Mouse (Mus musculus): ENCODE data around the gene Prdm15. TPM values are rescaled to one million over a fixed set of nuclear protein-coding genes. Genes with fewer than 3 reads are reported as not detected.

Prdm15 gene
- 1 to 10 TPM; 5.4 to 6.0 TPM for total RNA-seq (2021)
- long read RNA-seq, experiment 1, partial matches to known transcripts: 2 of 4 reads
- long read RNA-seq, experiment 1, other reads (novel, unspliced or antisense): 2 of 4 reads
- long read RNA-seq, experiment 2, partial matches to known transcripts: 0 of 1 reads
- long read RNA-seq, experiment 2, other reads (novel, unspliced or antisense): 1 of 1 reads

DNA sequence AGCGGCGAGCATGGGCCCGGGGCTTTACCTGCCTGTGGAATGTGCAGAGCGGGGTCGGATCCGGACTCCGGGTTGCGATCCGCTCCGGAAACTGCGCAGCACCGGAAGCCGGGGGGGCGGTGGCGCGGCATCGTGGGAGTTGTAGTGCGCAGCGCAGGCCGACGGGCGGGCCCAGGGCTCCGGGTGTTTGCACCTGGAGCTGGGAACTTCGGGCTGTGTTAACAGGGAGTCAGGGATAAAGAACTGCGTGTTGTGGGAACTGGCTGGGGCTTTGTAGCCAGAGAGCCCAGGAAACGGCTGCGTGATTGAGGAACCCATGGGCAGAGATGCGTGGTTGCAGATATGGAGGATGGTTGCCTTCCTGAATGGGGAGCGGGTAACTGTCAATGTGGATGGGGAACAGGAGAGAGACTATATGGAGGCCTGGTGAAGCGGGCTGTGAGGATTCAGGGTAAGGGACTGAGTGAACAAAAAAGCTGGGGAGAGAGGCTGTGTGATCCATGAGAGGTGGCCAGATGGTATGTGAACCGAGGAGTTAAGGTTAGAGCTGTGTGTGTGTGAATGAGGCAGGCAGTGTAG, at the start of gene Prdm15:
Prdm15 (minus strand) TSS at position 110 of the 579 bp plus-strand sequence.
- DNase-seq: peak; percentile 91 to 93

DNA sequence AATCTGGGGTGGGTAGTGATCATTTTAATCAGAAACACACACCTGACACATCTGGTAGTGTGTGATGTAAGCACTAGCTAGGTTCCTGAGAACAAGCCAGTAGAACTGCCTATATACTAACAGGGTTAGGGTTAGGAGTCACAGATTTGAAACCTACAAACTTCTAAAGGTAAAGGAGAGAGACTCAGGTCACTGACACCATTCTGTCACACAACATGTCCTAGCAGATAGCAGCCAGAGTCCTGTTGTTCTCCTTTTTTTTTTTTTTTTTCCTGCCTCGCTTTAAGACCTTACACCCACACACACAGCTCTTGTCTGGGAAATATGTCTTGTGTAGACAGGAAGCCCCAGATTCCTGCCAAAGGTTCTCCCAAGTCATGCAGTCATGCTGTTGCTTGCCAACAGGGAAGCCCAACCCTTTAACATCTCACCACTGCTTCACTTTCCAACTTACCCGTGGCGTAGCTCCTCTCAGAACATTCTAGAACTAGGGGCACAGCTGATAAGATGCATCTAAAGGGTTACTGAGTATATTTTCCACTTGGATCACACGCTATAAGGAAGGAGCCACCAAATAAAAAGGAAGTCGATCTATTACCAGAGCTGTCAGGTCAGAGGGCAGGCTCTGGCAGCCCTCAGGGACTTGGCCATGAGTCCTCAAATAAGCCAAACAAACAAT, 45.8 kb upstream of the Prdm15 start:
- peak; percentile 84 to 93 for DNase-seq

DNA sequence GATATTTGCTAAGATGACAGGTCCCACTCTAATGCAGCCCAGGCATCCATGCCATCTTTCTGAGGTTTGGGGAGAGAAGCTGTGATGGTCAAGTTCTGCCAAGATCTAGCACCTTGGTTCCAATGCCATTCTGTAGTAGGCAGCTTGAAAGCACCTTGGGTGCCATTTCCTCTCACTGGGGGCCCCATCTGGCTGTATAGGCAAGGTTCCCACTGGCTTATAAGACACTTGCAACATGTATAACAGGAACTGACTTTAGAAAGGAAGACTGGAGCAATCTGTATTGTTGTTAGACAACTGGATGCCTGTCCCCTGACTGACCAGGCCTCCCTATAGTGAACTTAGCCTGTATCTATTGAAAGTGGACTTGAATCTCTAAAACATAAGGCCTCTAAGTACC, 36.1 kb upstream of the Prdm15 start:
- no peak for DNase-seq

DNA sequence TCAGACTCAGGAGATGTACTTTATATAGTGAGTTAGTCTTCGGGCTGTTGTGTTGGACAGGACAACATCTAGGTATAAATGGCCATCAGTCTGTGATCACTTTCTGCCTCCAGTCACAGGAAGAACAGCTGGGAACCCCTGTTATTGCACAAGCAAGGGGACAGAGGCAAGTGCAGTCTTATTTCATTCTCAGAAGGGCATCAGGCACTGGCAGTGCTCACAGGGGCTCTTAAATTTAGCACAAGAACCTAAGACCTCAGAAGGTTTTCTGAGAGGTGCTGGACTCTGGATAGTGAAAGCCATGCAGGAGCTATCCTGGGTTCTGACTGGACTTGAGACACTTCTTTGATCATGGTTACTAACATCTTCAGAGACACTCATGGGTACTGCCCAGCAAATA, 32.0 kb upstream of the Prdm15 start:
- no peak for DNase-seq

DNA sequence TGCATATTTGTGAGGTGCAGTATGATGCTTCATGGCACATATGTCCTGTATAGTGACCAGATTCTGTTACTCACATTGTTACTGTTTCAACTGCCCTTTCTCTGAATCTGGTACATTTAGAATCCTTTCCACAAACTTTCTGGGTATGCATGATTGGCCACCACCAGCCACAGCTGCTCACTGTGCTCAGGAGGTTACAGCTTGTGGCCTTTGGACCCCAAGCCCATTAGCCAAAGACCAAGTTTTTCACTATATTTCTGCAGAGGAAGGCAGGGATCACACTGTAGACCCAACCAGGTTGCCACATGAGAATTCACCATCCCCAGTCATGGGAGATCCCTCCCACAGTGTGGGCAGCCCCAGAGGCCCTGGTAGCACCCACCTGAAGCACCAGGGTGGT, 31.2 kb upstream of the Prdm15 start:
- no peak for DNase-seq

DNA sequence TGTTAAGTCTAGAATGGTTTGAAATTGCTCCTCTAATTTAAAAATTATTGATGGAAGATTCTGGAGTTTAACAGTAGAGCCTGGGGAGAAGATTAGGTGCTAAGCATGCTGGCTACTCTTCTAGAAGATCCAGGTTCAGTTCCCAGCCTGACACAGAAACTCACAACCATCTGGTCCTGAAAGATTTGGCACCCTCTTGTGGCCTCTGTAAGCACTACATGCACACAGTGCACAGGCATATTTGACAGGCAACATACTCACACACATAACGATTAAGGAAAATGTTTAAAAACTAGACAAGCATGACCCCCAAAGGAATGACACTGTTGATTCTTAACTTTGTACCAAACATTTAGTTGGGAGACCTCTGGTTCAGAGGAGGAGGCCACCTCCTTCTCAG, 27.5 kb upstream of the Prdm15 start:
- DNase-seq: peak; percentile 40 to 74

DNA sequence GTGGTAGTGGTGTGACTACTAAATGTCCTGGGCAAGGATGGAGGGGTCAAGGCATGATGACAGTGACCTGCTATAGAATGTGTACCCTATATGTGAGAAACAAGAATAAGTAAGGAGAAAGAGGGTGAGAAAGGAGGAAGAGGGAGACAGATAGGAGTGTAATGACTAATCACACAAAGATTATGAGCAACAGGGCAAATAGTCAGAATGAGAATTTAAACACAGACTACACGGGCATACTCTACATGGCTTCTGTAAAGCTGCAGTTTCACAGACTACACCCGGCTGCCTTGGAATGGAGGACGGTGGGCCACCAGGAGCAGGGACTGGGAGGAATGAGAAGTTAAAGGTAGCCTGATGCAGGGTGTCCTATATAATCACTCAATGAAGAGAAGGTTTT, 25.9 kb upstream of the Prdm15 start:
- DNase-seq: no peak

DNA sequence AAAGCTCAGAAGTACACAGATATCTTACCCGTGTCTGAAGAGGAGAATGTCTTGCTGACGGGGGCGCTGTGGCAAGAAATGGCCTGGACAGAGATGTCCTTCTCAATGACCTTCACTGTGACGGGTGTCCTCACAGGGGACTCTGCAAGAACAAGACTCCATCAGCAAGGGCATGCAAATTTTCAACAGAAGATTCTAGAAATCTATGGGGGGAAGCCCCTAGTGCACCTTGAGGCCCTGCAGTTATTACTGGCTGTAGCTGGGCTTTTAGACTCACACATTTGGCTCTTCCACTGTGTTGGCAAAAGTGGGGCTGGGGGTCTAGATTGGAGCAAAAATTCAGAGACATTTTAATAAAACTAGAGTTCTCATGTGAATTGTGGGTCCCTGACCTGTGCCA, 23.5 kb upstream of the Prdm15 start:
- no peak for DNase-seq

DNA sequence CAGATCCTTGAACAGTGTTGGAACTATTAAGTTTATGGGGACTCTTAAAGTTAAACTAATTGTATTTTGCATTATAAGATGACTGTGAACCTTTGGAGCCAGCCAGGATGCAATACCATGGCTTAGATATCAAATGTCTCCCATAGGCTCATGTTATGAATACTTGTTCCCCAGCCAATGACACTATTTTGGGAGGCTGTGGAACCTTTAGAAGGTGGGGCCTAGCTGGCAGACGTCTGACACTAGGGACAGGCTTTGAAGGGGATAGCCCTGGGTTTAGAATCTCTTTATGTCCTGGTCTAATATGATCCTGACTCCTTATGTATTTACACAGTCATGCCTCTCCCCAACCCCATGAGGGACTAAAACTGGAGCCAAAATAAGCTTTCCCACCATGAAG, 22.7 kb upstream of the Prdm15 start:
- no peak for DNase-seq

DNA sequence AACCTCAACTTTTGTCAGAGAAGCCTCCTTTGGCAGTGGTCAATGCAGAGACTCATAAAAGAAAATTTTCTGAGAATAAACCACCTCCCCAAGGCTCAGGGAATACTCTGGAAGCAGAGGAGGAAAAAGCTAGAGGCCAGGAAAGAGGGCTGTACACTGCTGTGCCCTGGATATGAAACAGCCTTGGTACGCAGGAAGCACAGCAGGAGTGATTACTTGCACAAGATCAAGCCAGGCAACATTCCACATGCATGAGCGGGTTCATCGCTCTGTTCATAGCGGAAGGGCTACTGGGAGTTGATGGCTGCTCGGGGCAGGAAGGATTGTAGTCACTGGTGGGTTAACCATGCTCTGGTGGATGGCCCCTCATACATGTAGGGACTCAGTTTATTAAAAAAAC, 21.0 kb upstream of the Prdm15 start:
- DNase-seq: no peak

DNA sequence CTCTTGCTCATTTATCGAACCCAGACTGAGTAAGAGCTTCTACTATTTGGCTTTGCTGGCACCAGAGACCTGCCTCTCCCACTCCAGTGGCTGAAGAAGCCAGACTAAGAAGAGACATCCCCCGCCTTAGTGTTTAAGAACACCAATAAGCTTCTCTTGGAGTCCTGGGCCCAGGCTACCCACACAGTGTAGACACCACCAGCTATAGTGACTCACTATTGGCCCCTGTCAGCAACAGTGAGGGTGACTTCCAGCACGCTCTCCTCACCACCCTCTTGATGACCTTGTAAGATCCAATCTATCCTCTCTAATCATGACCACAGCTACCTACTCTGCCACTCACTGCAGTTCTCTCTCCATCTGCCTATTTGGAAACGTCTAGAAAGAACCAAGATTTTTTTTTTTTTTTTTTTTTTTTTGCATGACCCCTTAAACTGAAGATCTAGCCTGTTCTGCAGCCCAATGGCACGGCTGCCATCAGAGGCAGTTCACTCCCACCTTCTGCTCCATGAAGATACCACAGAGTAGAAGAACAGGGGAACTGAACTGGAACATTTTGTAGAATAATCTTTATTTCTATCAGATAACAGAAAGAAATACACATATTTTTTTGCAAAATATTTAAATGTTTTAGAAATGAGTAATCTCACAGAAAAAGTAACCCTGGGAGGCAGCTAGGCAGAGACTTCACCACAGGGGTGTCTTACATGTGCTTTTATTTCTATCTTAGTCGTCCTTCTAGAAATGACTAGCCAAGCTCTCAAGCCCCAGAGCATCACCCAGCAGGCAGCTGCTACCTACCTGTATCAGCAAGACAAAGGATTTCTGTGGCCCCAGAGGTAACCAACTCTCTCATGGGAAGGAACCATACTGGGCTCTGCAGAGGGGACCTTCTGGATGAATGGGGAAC, 17.8 kb upstream of the Prdm15 start:
- no peak for DNase-seq

DNA sequence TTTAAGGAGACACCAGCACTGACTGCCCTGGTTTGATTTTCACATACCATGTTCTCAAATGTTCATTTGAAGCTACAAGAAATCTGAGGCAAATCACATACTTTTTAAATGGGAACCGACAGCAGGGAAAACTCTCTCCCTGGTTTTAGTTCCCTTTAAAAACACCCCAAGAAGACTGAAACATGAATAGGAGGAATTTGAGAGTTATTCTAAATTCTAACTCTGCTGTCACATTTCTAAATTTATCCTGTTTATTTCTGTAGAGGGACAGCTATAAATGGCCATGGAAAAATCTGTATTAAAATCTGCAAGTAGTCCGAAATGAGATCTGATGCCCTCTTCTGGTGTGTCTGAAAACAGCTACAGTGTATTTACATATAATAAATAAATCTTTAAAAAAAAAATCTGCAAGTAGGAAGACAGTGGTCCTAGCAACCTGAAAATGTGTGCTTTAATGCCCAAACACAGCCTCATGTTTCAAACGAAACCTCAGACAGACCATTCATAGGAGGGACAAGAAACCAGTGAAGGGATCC, 12.3 kb upstream of the Prdm15 start:
- no peak for DNase-seq

DNA sequence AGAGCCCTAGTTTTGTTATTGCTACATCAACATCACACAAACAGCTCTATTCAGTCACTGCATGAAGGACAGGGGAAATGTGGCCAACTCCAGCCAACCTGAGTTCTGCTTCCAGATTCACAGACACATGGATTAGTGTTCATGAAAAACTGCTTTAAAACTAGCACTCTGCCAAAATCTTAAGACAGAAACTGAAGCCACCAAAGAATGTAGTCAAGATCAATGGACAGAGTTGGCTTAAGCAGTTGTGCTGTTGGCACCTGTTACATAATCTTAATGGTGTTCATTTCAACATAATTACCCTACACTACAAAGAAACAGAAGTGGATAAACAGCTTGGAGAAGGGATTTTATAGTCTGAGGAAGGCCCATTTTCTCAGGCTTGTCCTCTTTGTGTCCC, 4.4 kb upstream of the Prdm15 start:
- no peak for DNase-seq

DNA sequence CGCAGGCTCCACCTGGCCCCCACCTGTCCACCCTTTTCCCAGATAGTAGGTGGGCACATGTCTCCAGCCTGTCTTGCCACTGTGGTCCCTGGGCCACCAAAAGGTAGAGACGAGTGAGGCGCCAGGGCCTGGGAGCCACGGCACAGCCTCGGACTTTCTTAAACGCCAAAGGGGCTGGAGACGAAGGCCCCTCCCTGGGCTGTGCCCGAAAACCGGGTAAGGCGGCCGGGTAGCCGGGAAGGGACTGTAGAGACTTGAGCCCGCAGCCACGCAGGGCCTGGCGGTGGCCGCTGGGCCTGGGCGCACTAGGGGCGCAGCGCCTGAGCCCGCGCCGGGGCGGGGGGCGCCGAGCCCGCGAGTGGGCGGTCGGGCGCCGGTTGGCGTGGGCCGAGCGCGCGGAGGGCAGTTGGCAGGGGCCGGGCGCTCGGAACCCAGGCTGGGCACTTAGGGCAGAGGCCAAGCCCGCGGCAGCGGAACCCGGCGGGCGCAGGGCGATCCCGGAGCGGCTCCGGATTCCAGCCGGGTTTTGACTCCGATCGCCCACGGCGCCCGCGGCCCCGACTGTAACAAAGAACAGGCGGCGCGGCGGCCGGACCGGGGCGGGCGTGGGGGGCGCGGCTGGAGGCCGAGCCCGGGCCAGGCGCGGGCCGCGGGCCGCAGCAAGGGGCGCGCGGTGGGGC, 449 bp downstream of the Prdm15 start:
- DNase-seq: peak; percentile 89 to 90

DNA sequence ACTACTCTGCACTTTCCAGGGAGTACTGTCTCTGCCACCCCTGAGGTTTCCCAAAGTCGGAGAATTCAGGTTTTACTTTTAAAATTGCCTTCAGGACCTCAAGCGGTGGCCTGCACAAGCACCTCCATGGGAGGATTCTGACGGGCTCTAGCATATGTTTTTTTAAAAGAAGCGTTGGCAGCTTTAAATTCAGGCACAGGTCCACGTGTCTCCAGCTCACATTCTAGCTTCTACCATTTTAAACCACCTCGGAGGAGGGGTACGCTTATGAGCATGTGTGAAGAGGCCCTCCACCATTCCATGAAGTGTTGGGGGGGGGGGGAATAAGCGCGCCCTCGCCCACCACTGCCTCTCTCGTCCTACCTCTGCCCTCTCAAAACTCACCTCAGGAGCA, 986 bp downstream of the Prdm15 start:
- DNase-seq: no peak

DNA sequence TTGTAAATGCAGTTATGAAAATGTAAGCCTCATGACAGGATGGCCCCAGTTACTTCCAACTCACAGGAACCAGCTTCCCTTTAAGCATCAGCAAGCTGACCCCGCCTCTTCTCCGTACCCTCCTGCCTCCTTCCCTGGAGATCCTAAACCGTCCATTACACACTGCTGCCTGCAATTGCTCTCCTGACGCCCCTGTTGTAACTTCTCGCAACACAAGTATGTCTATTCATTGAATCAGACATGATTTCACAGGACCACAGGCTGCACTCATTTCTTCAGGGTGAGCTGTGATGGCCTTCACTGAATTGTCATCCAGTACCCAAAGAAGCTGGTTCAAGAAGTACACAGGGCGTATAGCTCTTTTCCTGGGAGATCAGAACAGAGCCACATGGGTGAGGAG, 2.8 kb downstream of the Prdm15 start:
- no peak for DNase-seq

DNA sequence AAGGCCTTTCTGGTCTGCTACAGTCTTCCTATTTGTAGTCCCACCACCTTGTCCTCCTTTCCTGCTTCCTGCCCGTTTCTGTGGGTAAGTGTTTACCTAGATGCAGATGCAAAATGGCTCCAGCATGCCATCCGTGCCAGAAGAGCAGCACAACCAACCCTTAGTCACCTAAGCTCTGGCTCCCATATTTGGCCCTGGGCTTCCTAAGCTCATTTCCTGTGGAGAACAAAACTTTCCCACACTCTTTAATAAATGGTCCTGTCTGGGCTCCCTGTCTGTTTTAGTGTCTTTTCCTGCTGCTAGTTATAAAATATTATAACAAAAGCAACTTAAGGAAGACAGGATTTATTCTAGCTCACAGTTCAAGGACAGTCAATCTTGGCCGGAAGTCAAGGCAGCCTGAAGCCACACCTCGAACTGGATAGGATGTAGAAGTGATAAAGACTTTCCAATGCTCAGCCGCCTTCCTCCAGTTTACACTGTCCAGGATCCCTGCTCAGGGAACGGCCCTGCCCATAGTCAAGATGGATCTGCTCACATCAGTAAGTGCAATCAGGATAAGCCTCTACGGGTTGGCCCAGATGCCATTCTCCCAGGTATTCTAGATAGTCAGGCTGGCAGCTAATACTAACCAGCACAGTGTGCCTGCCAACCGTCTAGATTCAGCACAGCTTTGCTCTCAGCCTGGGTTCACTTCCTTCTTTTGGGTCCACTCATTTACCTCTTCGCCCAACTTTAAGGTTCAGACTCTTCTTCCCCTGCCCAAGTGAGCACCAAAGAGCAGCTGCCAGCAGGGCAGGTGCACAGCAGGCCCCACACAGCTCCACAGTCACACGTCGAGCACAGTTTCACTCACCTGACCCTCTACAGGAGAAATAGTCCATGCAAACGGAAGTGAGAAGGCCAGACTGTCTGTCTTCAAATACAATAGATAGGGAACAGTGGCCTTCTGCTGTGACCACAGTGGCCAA, 6.4 kb downstream of the Prdm15 start:
- DNase-seq: peak in 1 of 2 experiments; percentile 23

DNA sequence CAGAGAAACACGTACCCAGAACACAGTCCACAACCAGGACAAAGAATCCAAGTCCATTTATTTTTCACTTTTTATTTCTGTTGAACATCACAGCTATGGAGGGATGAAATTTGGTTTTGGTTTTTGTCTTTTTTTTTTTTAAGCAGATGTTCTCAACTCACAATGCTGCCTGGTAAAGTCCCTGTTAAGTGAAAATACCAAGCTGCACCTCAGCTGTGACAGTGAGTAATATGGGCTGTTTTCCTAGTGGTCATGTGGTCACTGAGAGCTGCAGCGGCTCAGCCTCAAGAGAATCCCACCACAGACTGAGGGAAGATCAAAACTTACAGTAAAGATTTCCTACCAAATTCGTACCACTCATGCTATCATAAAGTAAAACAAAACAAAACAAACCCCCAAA, 19.5 kb downstream of the Prdm15 start:
- no peak for DNase-seq

DNA sequence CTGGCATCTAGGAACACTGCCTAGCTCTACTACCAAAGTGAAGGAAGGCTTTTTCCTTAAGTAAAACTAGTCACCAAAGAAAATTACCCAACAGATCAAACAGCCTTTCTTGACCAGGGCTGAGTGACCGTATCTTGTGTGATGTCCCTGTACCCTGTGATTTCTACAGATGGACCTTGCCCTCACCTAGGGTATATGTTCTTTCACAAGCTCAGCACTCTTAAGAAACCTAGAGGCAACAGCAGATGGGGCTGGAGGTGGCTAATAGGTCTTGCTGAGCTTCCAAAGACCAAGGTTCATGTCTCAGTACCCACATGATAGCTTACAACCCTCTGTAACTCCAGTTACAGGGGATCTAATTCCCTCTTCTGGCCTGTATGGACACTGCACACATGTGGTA, 23.4 kb downstream of the Prdm15 start:
- no peak for DNase-seq

DNA sequence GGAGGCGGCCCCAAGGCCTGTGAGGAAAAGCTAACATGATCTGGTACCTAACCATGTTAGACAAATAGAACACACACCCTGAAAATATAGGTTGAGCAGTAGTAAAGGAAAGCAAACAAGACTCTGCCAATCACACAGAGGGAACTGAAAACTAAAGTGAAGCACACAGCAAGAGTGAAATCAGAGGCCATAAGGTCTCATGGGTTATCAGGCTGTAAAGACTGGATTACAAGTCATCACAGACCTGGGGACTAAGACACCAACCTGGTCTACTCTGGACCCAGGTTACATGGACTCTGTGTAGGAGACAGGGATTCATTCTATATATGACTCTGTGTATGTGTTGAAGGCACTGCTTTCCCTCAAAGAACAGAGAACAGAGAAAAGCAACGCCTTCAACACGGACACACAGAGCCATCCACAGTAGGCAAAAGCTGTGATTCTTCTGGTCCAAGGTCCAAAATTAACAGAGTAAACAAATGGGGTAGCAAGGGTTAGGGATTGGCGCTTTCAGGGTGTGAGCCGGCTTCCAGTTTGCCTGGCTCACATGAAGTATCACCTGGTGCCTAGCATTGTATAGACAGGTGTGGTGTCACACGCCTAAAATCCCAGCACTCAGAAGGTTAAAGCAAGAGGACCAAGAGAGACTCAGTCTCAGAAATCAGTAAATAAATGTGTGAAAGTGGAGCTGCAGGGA, 28.2 kb downstream of the Prdm15 start:
- DNase-seq: no peak

Measured in heart, adult 18-20 months (tissue).